Mouse (Mus musculus): ENCODE data around the gene Car11. TPM values are rescaled to one million over a fixed set of nuclear protein-coding genes. Genes with fewer than 3 reads are reported as not detected.

The Car11 gene
- total and polyA plus RNA-seq, 3 experiments: 0.16 to 3.5 (median 0.78) TPM

DNA sequence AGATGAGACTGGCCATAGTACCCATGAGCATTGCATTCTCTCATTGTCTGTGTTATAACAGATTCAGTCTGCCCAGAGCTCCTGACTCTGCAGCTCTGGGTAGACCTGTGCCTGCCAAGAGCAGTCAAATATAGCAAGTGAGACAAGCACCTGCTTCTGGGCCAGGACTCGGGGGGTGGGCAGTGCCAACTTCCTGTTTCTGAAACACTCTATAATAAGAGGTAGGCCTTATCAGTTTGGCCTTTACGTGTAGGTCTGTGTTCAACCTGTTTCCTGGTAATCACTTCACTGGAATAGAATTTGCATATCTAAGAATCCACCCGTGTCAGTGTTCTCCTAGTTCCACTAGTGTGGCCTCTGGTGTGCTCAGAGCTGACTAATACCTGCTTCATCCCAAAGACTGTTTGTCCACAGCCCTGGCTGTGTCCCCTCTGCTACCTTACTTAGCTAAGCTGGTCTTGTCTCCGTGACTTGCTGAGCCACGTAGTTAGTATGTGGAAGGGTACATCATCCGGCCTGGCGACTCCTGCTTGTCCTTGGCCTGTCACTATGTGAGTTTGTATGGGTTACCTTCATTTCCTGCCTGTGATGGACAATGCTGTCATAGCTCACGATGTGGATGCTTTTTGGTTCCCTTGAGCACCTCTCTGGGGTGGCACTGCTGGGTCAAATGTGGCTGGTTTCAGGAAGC, 18.5 kb upstream of the Car11 start:
- ATAC-seq (ENCODE audit: extremely low read depth, insufficient number of reproducible peaks, low FRiP score, poor library complexity, severe bottlenecking): peak; percentile 35; the same call in 1 of the 2 replicates

DNA sequence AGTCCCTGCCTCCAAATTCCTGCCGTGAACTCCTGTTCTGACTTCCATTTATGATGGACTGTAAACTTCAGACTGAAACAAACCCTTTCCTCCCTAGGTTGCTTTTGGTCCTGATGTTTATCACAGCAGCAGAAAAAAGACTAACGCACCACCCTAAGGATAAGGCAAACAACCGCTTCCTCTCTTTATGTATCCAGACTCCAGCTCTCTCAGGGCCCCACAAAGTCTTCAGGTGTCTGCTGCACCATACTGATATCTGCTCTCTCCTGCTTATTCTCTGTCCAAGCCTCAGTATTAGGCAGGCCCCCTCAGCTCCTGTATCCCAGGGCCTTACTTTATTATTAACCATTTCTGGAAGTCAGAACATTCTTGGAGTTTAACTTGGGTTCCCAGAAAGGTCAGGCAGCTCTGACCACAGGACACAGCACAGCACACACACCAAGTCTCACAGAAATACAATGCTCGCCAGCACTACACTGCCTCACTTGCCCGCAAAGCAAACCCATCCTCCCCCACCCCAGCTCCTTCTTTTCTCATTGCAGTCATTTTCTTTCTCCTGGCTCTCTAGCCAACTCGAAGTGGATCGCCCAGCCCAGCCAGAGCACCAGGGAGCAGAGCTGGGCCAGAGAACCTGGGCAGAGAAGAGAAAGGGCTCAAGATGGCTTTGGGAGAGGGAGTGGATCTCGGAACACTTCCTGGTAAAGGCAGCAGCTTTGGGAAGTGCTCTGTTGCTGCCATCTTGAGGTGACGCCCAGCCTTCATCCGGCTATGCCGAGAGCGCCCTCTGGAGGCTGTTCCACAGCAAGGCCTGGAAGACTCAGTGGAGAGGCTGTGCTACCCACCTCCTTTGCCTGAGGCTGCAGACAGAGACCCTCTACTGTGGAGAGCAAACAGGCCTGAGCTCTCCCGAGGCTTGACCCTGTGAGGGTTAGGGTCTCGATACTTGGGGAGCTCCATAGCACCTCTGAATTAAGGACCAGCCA, 17.2 kb upstream of the Car11 start:
- ATAC-seq (ENCODE audit: extremely low read depth, insufficient number of reproducible peaks, low FRiP score, poor library complexity, severe bottlenecking): peak; percentile 65
- peaks cover 52% of the 10 kb centered on the region for H3K4me1 ChIP-seq (ENCODE audit: insufficient read depth, low read depth, low read length)
- TF ChIP-seq CTCF (IDR thresholded peaks at IDR 0.05; ENCODE audit: low read depth, low read length) (peak; percentile 96), TAL1 (conservative IDR thresholded peaks at IDR 0.05; ENCODE audit: low read depth, low read length) (no peak)
- no peaks in the 10 kb centered on the region for H3K36me3 ChIP-seq (replicated peaks)
- peaks cover 53% of the 10 kb centered on the region for H3K27me3 ChIP-seq (ENCODE audit: insufficient read depth, low read length)
- H3K9me3 ChIP-seq (replicated peaks): no peaks in the 10 kb centered on the region
- DNase-seq (ENCODE audit: low spot score): peak; percentile 89
- H3K4me3 ChIP-seq (ENCODE audit: low read depth, low read length): peak overlapping the region; percentile 65; the same call in 1 of the 2 replicates

More for the DNA sequence above, 18.5 kb upstream of the Car11 start:
- peaks cover 52% of the 10 kb centered on the region for H3K4me1 ChIP-seq (ENCODE audit: insufficient read depth, low read depth, low read length)
- no peak overlapping the region; the same call in 1 of the 2 replicates for H3K4me3 ChIP-seq (ENCODE audit: low read depth, low read length)
- no peaks in the 10 kb centered on the region for H3K9me3 ChIP-seq (replicated peaks)
- no peaks in the 10 kb centered on the region for H3K36me3 ChIP-seq (replicated peaks)
- peaks cover 48% of the 10 kb centered on the region for H3K27me3 ChIP-seq (ENCODE audit: insufficient read depth, low read length)
- TF ChIP-seq GATA2 (IDR thresholded peaks at IDR 0.05; ENCODE audit: borderline replicate concordance, low read depth, low read length) (no peak), GATA1 (IDR thresholded peaks at IDR 0.05; ENCODE audit: borderline replicate concordance, low read length) (no peak), POLR2AphosphoS5 (IDR thresholded peaks at IDR 0.05; ENCODE audit: insufficient replicate concordance, low read depth, low read length) (no peak), TAL1 (conservative IDR thresholded peaks at IDR 0.05; ENCODE audit: low read depth, low read length) (no peak), CTCF (IDR thresholded peaks at IDR 0.05; ENCODE audit: low read depth, low read length) (no peak)
- peak; percentile 48 for DNase-seq (ENCODE audit: low spot score)

DNA sequence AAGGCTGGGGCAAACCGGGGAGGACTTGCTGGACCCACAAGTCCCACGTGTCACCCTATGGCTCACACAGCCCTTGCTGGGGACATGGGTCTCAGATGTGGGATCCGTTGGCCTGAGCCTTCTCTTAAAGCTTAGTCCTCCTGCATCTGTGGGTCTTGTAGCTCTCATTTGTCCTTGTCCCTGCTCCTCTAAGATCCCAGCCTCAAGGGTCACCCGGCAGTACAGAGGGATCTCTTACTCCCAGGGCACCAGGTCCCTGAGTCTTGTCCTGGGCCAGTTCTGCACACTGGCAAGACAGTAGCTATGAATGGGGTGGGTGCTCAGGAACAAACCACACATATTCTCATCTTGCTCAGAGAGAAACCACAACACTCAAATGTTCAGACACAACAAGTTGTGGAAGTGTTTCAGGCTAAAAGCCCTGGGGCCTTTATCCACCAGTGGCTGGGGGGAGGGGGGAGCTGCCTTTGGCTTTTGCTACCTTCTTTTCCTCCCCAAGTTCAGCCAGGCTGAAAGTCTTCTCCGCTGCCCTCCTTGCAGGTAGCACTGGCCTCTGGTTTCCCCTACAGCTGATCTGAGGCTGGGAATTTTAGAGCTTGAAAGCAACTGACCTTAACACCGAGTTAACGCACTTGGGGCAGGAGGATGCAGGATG, 16.1 kb upstream of the Car11 start, which contains the start of gene Ntn5:
Ntn5 (plus strand) TSS at position 627 of the 655 bp plus-strand sequence.
- ATAC-seq (ENCODE audit: extremely low read depth, insufficient number of reproducible peaks, low FRiP score, poor library complexity, severe bottlenecking) (no peak), DNase-seq (ENCODE audit: low spot score) (no peak)
- Histone ChIP-seq H3K27me3 (ENCODE audit: insufficient read depth, low read length) (peaks cover 48% of the 10 kb centered on the region), H3K4me1 (ENCODE audit: insufficient read depth, low read depth, low read length) (peaks cover 50% of the 10 kb centered on the region), H3K9me3 (replicated peaks) (no peaks in the 10 kb centered on the region), H3K36me3 (replicated peaks) (no peaks in the 10 kb centered on the region), H3K4me3 (ENCODE audit: low read depth, low read length) (peak within 1 kb of the TSS; percentile 65; the same call in 1 of the 2 replicates)
- TF ChIP-seq TAL1 (conservative IDR thresholded peaks at IDR 0.05; ENCODE audit: low read depth, low read length): no peak
- TF ChIP-seq GATA2 (IDR thresholded peaks at IDR 0.05; ENCODE audit: borderline replicate concordance, low read depth, low read length): no peak
- TF ChIP-seq CTCF (IDR thresholded peaks at IDR 0.05; ENCODE audit: low read depth, low read length): no peak
- no peak for TF ChIP-seq POLR2AphosphoS5 (IDR thresholded peaks at IDR 0.05; ENCODE audit: insufficient replicate concordance, low read depth, low read length)
- no peak for TF ChIP-seq GATA1 (IDR thresholded peaks at IDR 0.05; ENCODE audit: borderline replicate concordance, low read length)

DNA sequence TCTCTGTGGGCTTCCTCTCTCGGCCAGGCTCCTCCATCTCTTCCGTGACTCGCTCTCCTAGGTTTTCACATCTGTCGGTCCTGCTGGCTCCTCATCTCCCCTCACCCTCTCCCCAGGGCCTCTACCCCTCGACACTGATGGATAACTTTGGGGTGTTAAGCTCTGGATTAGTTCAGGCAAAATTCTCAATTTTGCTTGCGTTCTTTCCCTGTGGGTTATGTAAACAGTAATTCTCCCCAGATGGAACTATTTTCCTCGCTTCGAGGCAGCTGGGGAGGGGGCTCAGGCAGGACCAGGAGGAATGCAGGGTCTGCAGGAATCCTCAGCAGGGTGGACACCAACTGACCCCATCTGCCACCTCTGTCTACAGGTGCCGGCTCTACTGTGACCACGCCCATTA, 13.8 kb upstream of the Car11 start:
- Histone ChIP-seq H3K27me3 (ENCODE audit: insufficient read depth, low read length) (peaks cover 63% of the 10 kb centered on the region), H3K4me3 (ENCODE audit: low read depth, low read length) (no peak overlapping the region), H3K36me3 (replicated peaks) (no peaks in the 10 kb centered on the region), H3K4me1 (ENCODE audit: insufficient read depth, low read depth, low read length) (peaks cover 36% of the 10 kb centered on the region), H3K9me3 (replicated peaks) (no peaks in the 10 kb centered on the region)
- TF ChIP-seq GATA2 (IDR thresholded peaks at IDR 0.05; ENCODE audit: borderline replicate concordance, low read depth, low read length): no peak
- TF ChIP-seq TAL1 (conservative IDR thresholded peaks at IDR 0.05; ENCODE audit: low read depth, low read length): no peak
- TF ChIP-seq GATA1 (IDR thresholded peaks at IDR 0.05; ENCODE audit: borderline replicate concordance, low read length): no peak
- TF ChIP-seq CTCF (IDR thresholded peaks at IDR 0.05; ENCODE audit: low read depth, low read length): no peak
- no peak for TF ChIP-seq POLR2AphosphoS5 (IDR thresholded peaks at IDR 0.05; ENCODE audit: insufficient replicate concordance, low read depth, low read length)
- DNase-seq (ENCODE audit: low spot score): no peak
- ATAC-seq (ENCODE audit: extremely low read depth, insufficient number of reproducible peaks, low FRiP score, poor library complexity, severe bottlenecking): no peak

DNA sequence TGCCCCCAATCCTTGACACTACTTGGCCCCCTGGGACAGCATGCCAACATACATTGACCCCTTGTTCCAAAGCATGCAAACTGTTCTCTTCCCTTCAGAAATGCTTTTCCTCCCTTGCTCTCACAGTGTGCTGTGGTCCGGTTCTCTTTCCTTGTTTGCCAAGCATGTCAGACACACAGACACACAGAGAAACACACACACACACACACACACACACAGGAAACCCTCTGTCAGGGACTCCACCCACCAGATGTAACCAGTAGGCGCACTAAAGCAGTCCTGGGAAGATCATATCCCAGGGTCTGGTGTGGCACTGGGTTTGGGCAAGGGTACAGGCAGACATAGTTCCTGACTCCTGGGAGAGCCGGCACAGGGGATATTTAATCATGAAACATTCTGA, 12.8 kb upstream of the Car11 start:
- no peak overlapping the region for H3K4me3 ChIP-seq (ENCODE audit: low read depth, low read length)
- TF ChIP-seq TAL1 (conservative IDR thresholded peaks at IDR 0.05; ENCODE audit: low read depth, low read length) (no peak), CTCF (IDR thresholded peaks at IDR 0.05; ENCODE audit: low read depth, low read length) (no peak), GATA2 (IDR thresholded peaks at IDR 0.05; ENCODE audit: borderline replicate concordance, low read depth, low read length) (no peak), POLR2AphosphoS5 (IDR thresholded peaks at IDR 0.05; ENCODE audit: insufficient replicate concordance, low read depth, low read length) (no peak), GATA1 (IDR thresholded peaks at IDR 0.05; ENCODE audit: borderline replicate concordance, low read length) (no peak)
- peaks cover 25% of the 10 kb centered on the region for H3K4me1 ChIP-seq (ENCODE audit: insufficient read depth, low read depth, low read length)
- no peaks in the 10 kb centered on the region for H3K36me3 ChIP-seq (replicated peaks)
- DNase-seq (ENCODE audit: low spot score) (no peak), ATAC-seq (ENCODE audit: extremely low read depth, insufficient number of reproducible peaks, low FRiP score, poor library complexity, severe bottlenecking) (no peak)
- peaks cover 73% of the 10 kb centered on the region for H3K27me3 ChIP-seq (ENCODE audit: insufficient read depth, low read length)
- H3K9me3 ChIP-seq (replicated peaks): no peaks in the 10 kb centered on the region
